Mouse (Mus musculus) neural tube, embryonic 11.5 days (tissue): ENCODE measurements at regions not wholly inside any gene's neighbourhood (a gene's known extent, or its start where the extent isn't known, plus 50 kb on each side); places are given as distances from the start of the nearest gene placed in this dataset.

Experiments used
- ATAC-seq: fragments of 200-750 bp; cut with Nextera tagmentation; 2 replicates; pipeline ENCODE4 v1.8.0; 2017; ENCODE audit warnings: moderate number of reproducible peaks, mild to moderate bottlenecking, moderate TSS enrichment, moderate library complexity; ENCODE audit not compliant: insufficient read depth, low FRiP score, low TSS enrichment
- DNase-seq: peaks from one replicate; pipeline ENCODE4 v3.0.0-alpha.2; 2015; ENCODE audit warnings: low spot score
- H3K27ac ChIP-seq: fragments of 300-500 bp; sonication (generic); 2 replicates; pipeline ENCODE4 v1.5.1; 2014; ENCODE audit warnings: low read depth, mild to moderate bottlenecking, low read length
- H3K27me3 ChIP-seq: fragments of 300-500 bp; sonication (generic); 2 replicates; pipeline ENCODE4 v1.6.1; 2014; ENCODE audit warnings: mild to moderate bottlenecking, low read length, mixed read lengths; ENCODE audit not compliant: control insufficient read depth, insufficient read depth
- H3K36me3 ChIP-seq: fragments of 300-500 bp; sonication (generic); 2 replicates; pipeline ENCODE4 v1.6.1; 2014; ENCODE audit warnings: mild to moderate bottlenecking, low read length, moderate library complexity, mixed read lengths; ENCODE audit not compliant: control insufficient read depth, insufficient read depth
- H3K4me1 ChIP-seq: fragments of 300-500 bp; sonication (generic); 2 replicates; pipeline ENCODE4 v1.6.1; 2014; ENCODE audit warnings: low read length, mixed read lengths; ENCODE audit not compliant: control insufficient read depth, insufficient read depth
- H3K4me2 ChIP-seq: fragments of 300-500 bp; sonication (generic); 2 replicates; pipeline ENCODE4 v1.6.1; 2014; ENCODE audit warnings: low read depth, mild to moderate bottlenecking, moderate library complexity
- H3K4me3 ChIP-seq: fragments of 300-500 bp; sonication (generic); 2 replicates; pipeline ENCODE4 v1.5.1; 2014; ENCODE audit warnings: low read depth, low read length
- H3K9ac ChIP-seq: fragments of 300-500 bp; sonication (generic); 2 replicates; pipeline ENCODE4 v1.6.1; 2014; ENCODE audit warnings: mild to moderate bottlenecking, low read length
- H3K9me3 ChIP-seq: fragments of 300-500 bp; sonication (generic); 2 replicates; pipeline ENCODE4 v1.6.1; 2016; ENCODE audit warnings: low read length; ENCODE audit not compliant: control insufficient read depth
- WGBS: fragments of 180-500 bp; shearing (Covaris S2); extraction: QIAGEN DNeasy Blood & Tissue Kit; methylation state at CpG from one replicate; pipeline ENCODE4 v1.1.7; 2014; 5-methylcytosine and 5-hydroxymethylcytosine counted together

DNA sequence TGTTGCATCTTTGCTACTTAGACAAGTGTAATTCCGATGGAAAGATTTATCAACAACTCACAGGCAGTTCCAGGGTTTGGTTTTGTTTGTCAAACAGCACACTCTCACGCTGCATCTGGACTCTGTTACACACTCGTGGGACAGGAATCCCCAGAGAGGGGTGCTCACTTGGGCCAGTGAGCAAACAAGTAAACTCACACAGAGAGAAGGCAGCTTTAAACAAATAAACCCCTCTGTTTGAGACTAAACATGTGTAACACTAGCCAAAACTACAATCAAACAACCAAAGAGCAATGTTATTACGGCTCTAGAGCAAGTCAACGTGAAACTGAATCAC, 65.0 kb upstream of the Tmco5 start:
- WGBS, result 60% methylated on average over 5 of the region's 5 CpGs
- no peak for DNase-seq
- Histone ChIP-seq H3K4me1 (no peaks in the 10 kb centered on the region), H3K4me3 (no peak overlapping the region), H3K4me2 (no peak overlapping the region), H3K9me3 (no peaks in the 10 kb centered on the region), H3K27me3 (no peaks in the 10 kb centered on the region), H3K27ac (no peak overlapping the region), H3K36me3 (no peaks in the 10 kb centered on the region), H3K9ac (no peak overlapping the region)
- no peak for ATAC-seq

DNA sequence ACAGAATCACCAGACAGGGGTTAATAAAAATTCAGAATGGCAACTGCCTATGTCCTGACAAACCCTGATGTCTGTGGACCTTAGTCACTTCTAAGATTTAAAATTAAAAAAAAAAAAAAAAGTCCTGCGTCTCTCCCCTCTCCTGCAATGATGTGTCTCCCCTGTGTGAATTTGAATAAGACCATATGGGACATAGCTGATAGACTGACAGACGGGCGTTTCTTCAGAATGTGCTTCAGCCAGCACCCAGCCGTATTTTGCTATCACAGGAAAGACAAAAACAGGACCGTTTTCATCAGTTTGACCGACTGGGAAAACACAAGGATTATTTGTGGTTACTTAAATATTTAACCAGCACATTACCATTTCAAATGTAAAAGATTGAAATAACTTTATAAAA, 61.4 kb upstream of the Tmco5 start:
- DNase-seq (no peak), ATAC-seq (no peak)
- Histone ChIP-seq H3K4me1 (no peaks in the 10 kb centered on the region), H3K4me2 (no peak overlapping the region), H3K9me3 (no peaks in the 10 kb centered on the region), H3K27me3 (no peaks in the 10 kb centered on the region), H3K4me3 (no peak overlapping the region), H3K36me3 (no peaks in the 10 kb centered on the region), H3K9ac (no peak overlapping the region), H3K27ac (no peak overlapping the region)
- 82% methylated on average over 6 of the region's 6 CpGs for WGBS

DNA sequence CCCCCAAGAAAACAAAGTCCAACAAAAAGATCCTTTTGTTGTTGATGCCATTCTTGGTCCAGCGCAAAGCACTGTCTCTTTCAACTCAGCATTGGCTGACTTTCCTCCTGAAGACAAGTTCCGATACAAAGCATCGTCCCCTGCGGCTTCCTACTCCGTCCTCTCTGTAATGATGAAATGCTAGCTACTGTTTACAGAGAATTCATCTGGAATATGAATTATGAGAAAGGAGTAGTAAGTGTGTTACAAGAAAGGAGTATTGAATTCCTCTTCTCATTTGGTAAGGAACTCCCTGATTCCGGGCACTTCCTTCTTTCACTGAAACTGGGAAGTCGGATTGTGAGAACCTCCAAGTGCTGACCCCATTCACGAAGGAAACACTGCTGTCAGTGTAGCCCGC, 60.9 kb upstream of the Tmco5 start:
- Histone ChIP-seq H3K4me1 (no peaks in the 10 kb centered on the region), H3K9ac (no peak overlapping the region), H3K27me3 (no peaks in the 10 kb centered on the region), H3K27ac (no peak overlapping the region), H3K4me3 (no peak overlapping the region), H3K36me3 (no peaks in the 10 kb centered on the region), H3K9me3 (no peaks in the 10 kb centered on the region), H3K4me2 (no peak overlapping the region)
- 68% methylated on average over 9 of the region's 9 CpGs for WGBS
- ATAC-seq (no peak), DNase-seq (no peak)

DNA sequence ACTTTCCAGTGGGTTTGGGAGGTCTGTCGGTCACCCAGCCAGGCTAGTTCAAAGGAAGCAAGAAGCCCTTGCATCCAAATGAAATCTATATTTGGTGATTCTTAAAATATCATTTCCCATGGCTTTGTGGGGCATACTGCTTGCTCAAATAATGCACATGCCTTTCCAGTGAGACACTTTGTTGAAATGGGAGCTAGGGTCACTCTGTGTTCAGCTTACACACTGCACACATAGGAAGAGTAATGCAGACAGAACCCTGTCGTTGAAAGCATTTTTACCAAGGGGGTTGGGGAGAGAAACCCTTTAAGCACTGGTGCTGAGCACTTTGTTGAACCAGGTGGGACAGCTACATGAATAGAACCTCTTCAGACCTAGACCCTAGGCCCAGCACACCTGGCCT, 59.9 kb upstream of the Tmco5 start:
- WGBS, result 63% methylated on average over 2 of the region's 2 CpGs
- Histone ChIP-seq H3K4me2 (no peak overlapping the region), H3K9ac (no peak overlapping the region), H3K27me3 (no peaks in the 10 kb centered on the region), H3K36me3 (no peaks in the 10 kb centered on the region), H3K4me1 (no peaks in the 10 kb centered on the region), H3K27ac (no peak overlapping the region), H3K9me3 (no peaks in the 10 kb centered on the region), H3K4me3 (no peak overlapping the region)
- DNase-seq (no peak), ATAC-seq (no peak)

DNA sequence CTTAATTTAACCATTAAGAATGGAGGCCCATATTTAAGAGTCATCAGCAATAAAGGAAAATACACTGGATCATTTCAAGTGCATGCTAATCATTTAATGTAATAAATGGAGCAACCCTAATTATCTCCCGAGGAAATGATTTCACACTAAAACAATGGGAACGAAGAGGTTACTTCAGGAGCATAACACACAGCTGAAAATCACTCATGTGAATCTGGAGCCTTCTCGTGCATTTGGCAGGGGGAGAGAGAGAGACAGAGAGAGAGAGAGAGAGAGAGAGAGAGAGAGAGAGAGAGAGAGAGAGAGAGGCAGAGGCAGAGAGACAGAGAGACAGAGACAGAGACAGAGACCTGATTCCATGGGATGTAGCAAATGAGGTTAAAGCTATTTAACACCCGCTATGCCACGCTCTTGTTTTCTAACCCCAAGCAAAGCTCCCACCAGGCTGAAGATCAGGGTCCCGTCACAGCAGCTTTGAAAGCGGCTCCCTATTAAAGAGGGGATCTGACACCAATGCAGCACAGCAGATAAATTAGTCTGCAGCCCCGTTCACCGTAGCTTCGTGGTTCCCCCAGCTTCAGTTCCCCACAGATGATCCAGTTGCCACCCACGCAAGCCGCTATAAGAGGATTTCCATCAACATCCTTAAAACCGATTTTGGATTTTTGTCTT, 59.3 kb upstream of the Tmco5 start:
- no peak overlapping the region for H3K27ac ChIP-seq
- no peaks in the 10 kb centered on the region for H3K36me3 ChIP-seq
- no peaks in the 10 kb centered on the region for H3K4me1 ChIP-seq
- no peaks in the 10 kb centered on the region for H3K9me3 ChIP-seq
- DNase-seq, result no peak
- no peaks in the 10 kb centered on the region for H3K27me3 ChIP-seq
- WGBS, result 60% methylated on average over 13 of the region's 13 CpGs
- no peak overlapping the region for H3K4me2 ChIP-seq
- H3K9ac ChIP-seq, result no peak overlapping the region
- ATAC-seq, result no peak
- no peak overlapping the region for H3K4me3 ChIP-seq

DNA sequence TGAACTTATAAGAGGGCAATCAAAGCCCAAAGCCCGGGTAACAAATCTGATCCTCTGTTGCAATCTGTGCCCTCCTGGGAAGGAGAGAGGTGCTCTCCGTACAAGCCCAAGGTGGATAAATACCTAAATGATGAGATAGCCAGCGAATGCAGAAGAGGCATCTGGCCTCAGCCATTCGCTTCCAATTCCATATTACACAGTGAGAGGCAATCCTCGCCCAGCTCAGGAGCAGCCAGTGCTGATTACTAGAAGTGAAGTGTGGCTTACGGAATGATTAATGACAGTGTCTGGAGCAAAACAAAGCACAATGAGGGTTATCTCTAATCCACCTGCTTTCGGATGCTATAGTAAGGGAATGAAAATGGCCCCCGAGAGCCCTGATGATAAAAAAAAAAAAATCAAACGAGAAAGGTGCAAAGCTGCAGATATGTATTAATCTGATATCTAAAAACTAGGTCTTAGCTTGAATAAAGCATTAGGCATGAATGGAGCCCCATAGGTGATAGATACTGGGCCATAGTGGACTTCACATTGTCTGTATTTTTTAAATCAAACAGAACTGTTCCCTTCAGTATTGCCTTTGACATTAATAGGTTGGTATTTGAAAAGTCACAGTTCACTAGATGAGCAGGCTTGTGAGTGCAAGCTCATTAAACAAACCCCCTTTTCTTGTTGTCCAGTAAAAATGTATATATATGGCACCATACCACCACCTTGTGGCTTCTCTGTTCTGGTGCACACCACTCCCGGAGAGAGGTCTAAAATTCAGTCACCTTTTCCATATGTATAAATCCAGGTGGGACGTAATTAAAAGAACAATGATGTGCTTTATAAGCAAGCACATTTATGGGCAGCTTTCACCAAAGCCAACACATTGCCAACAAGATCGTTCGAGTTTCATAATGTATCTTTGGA, 57.4 kb upstream of the Tmco5 start:
- Histone ChIP-seq H3K27me3 (no peaks in the 10 kb centered on the region), H3K27ac (no peak overlapping the region), H3K4me1 (no peaks in the 10 kb centered on the region), H3K36me3 (no peaks in the 10 kb centered on the region), H3K4me2 (no peak overlapping the region), H3K9me3 (no peaks in the 10 kb centered on the region), H3K4me3 (no peak overlapping the region), H3K9ac (no peak overlapping the region)
- peak; percentile 37 for DNase-seq
- 66% methylated on average over 13 of the region's 13 CpGs for WGBS
- peak; percentile 70; the same call in 1 of the 2 replicates for ATAC-seq
